Mouse (Mus musculus) heart, adult 2 months (tissue): ENCODE data around the gene Smim24. TPM values are rescaled to one million over a fixed set of nuclear protein-coding genes. Genes with fewer than 3 reads are reported as not detected.
A peak's percentile ranks its signal among the peaks of the same experiment; 100 is the strongest.

Source experiments
- DNase-seq, 2 experiments: peaks; one replicate each; pipeline ENCODE4 v3.0.0; 2021
- H3K27ac ChIP-seq: fragments of 200-600 bp; 2 replicates; pipeline ENCODE4 v1.8.1; 2022
- H3K27me3 ChIP-seq: fragments of 200-500 bp; 2 replicates; pipeline ENCODE4 v1.6.1; 2012; ENCODE audit warnings: mild to moderate bottlenecking, low read length, inconsistent platforms, mixed read lengths; ENCODE audit not compliant: control insufficient read depth, insufficient read depth
- H3K36me3 ChIP-seq: fragments of 200-500 bp; 2 replicates; pipeline ENCODE4 v1.6.1; 2012; ENCODE audit warnings: low read length, inconsistent platforms; ENCODE audit not compliant: control insufficient read depth, insufficient read depth
- H3K4me1 ChIP-seq: fragments of 200-500 bp; 2 replicates; pipeline ENCODE4 v1.6.1; 2011; ENCODE audit warnings: low read length; ENCODE audit not compliant: control insufficient read depth, insufficient read depth
- H3K4me3 ChIP-seq: fragments of 200-600 bp; 2 replicates; pipeline ENCODE4 v1.8.1; 2022
- H3K79me2 ChIP-seq: fragments of 200-500 bp; replicated peaks from 2 replicates; pipeline ENCODE4 v1.6.1; 2012; ENCODE audit warnings: mild to moderate bottlenecking, inconsistent platforms, low read length, moderate library complexity, mixed read lengths; ENCODE audit not compliant: control insufficient read depth, insufficient read depth
- H3K9ac ChIP-seq: fragments of 200-500 bp; 2 replicates; pipeline ENCODE4 v1.6.1; 2012; ENCODE audit warnings: low read depth, mild to moderate bottlenecking, control low read depth, inconsistent platforms, low read length, mixed read lengths
- CTCF ChIP-seq: fragments of 200-600 bp; IDR thresholded peaks from 2 replicates; pipeline ENCODE4 v1.8.1; 2022; ENCODE audit warnings: antibody characterized with exemption, mild to moderate bottlenecking, moderate library complexity
- EP300 ChIP-seq: fragments of 200-500 bp; IDR thresholded peaks from 2 replicates; pipeline ENCODE4 v1.6.1; 2011; ENCODE audit warnings: low read depth, low read length, control low read depth; ENCODE audit not compliant: insufficient read depth
- POLR2A ChIP-seq: fragments of 200-500 bp; IDR thresholded peaks from 2 replicates; pipeline ENCODE4 v1.6.1; 2011; ENCODE audit warnings: mild to moderate bottlenecking, low read depth, low read length, control low read depth; ENCODE audit not compliant: insufficient read depth
- WGBS: fragments of 180-500 bp; shearing (Covaris S2); methylation state at CpG from one replicate; pipeline ENCODE4 v1.1.7; 2018; 5-methylcytosine and 5-hydroxymethylcytosine counted together
- intact Hi-C: fragments of 180-260 bp; cut with DNase I; formaldehyde crosslinking; loops from one replicate; pipeline ENCODE4 v1.15.1; 2025
- polyA plus RNA-seq: library from polyadenylated mRNA; depleted of rRNA; stranded (reverse); fragments of >200 nt; gene quantifications from 2 replicates; pipeline ENCODE4 v1.2.3, GENCODE M21; 2012
- total RNA-seq, 2 experiments: library from RNA; stranded (reverse); gene quantifications; 2 replicates each; pipeline ENCODE4 v1.2.3; 2021

Smim24 gene
- total and polyA plus RNA-seq, 3 experiments = 2.0 to 8.3 (median 2.3) TPM

DNA sequence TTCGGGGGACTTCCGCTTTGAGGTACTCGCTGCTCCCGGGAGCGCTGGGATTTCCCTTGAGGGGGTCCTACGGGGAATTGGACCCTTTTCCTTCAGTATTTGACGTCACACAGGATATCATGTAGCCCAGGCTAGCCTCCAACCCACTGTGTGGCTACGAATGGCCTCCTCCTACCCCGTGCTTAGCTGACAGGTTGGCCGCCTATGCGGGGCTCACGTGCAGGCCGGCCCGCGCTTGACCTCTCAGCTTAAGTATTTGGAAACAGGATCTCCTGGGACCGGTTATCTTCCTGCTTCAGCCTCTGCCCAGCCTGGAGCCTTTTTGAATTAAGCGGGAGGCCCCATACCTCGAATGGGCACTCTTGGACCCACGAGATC is 8.3 kb upstream of the Smim24 start:
- peak overlapping the region; percentile 82 for H3K4me3 ChIP-seq
- WGBS = under 1% methylated on average over 19 of the region's 19 CpGs
- no peaks in the 10 kb centered on the region for H3K36me3 ChIP-seq
- DNase-seq = no peak
- TF ChIP-seq EP300 = no peak
- TF ChIP-seq POLR2A = no peak
- TF ChIP-seq CTCF = no peak
- no peaks in the 10 kb centered on the region for H3K27me3 ChIP-seq
- H3K4me1 ChIP-seq = peaks cover 6% of the 10 kb centered on the region
- intact Hi-C loops = no loop called here
- peak overlapping the region; percentile 94 for H3K27ac ChIP-seq
- H3K9ac ChIP-seq = peak overlapping the region; percentile 73
- H3K79me2 ChIP-seq = no peaks in the 10 kb centered on the region; the same call in 1 of the 2 replicates

- Histone ChIP-seq H3K4me3 (no peak overlapping the region), H3K4me1 (peaks cover 6% of the 10 kb centered on the region), H3K9ac (no peak overlapping the region), H3K27me3 (no peaks in the 10 kb centered on the region), H3K27ac (no peak overlapping the region), H3K36me3 (no peaks in the 10 kb centered on the region), H3K79me2 (no peaks in the 10 kb centered on the region; the same call in 1 of the 2 replicates)
- WGBS = 66% methylated on average over 22 of the region's 22 CpGs
- DNase-seq = no peak
- intact Hi-C loops = no loop called here
- TF ChIP-seq CTCF = no peak
These were observed 7.1 kb upstream of the Smim24 start for GRCm38 (mm10) chr10:81385603-81386306.

DNA sequence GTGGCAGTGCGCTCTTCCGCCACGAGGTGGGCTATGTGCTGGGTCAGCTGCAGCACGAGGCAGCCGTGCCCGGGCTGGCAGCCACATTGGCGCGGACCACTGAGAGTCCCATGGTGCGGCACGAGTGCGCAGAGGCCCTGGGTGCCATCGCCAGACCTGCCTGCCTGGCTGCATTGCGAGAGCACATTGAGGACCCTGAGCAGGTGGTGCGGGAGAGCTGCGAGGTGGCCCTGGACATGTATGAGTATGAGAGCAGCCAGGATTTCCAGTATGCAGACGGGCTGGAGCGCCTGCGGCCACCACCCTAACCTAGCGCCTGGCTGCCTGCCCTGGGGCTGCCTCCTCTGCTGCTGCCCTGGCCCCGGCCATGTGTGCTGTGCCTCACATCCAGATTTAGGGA is 5.1 kb upstream of the Smim24 start:
- intact Hi-C loops = no loop called here
- WGBS = 93% methylated on average over 20 of the region's 20 CpGs
- no peak overlapping the region for H3K4me3 ChIP-seq

DNA sequence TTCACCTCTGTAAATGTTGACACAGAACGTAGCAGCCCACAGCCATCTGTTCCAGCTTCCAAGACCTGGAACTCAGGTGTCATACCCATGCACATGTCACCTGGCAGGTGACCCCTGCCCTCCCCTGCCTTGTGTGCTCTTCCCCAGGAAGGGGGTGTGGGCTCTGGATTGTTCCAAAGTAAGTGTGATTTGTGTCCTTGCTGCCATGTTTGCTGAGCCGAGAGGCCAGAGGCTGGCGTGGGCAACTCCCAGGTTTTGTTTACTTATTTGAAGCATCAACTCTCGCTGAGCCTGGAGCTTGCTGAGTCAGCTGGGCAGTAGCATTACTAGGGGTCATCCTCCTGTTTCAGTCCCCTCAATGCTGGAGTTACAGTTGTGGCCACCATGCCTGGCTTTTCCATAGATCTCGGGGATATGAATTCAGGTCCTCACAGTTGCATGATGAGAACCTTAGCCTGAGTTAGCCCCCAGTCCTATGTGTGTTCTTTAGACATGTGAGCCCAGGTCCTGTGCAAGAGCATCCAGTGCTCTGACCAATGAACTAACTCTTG is 4.3 kb upstream of the Smim24 start, which contains the start of gene Gm48552:
Gene Gm48552, plus strand, starts transcription at position 501 of the 551 bp plus-strand sequence.
- 82% methylated on average over 5 of the region's 5 CpGs for WGBS
- H3K27ac ChIP-seq = peak within 1 kb of the TSS; percentile 6; the same call in 1 of the 2 replicates
- DNase-seq = no peak
- no peak within 1 kb of the TSS for H3K9ac ChIP-seq
- TF ChIP-seq CTCF = no peak
- TF ChIP-seq EP300 = no peak
- no peak for TF ChIP-seq POLR2A
- H3K4me1 ChIP-seq = peaks cover 6% of the 10 kb centered on the region
- H3K36me3 ChIP-seq = no peaks in the 10 kb centered on the region
- intact Hi-C loops = loop anchor here (1.0 kb wide), 1 partner anchor 62 kb away; no protein-coding TSS in a partner anchor
- H3K79me2 ChIP-seq = no peaks in the 10 kb centered on the region; the same call in 1 of the 2 replicates
- no peak within 1 kb of the TSS for H3K4me3 ChIP-seq
- no peaks in the 10 kb centered on the region for H3K27me3 ChIP-seq

More for the DNA sequence above, 5.1 kb upstream of the Smim24 start:
- H3K9ac ChIP-seq = no peak overlapping the region
- no peaks in the 10 kb centered on the region; the same call in 1 of the 2 replicates for H3K79me2 ChIP-seq
- peaks cover 6% of the 10 kb centered on the region for H3K4me1 ChIP-seq
- TF ChIP-seq POLR2A (no peak), EP300 (no peak), CTCF (no peak)
- H3K36me3 ChIP-seq = no peaks in the 10 kb centered on the region
- no peaks in the 10 kb centered on the region for H3K27me3 ChIP-seq
- no peak for DNase-seq
- H3K27ac ChIP-seq = no peak overlapping the region

DNA sequence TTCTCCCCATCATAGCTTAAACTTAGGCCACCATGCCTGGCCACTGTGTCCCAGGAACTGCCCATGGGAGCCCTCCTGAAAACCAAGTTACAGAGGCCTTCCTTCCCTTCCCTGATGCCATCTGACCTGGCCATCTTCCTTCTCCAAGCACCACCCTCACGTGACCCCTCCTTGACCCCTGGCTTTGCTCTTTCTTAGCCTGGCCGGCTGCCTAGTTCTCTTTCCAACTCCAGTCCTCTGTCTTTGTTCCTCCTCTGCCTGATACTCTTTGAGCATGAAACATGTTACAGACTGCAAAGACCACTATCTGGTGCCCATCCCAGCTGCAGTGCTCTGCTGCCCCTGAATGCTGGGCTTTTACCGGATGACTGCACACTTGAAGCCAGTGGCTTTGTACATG is 3.5 kb upstream of the Smim24 start:
- intact Hi-C loops = loop anchor here (1.0 kb wide), 1 partner anchor 61 kb away; no protein-coding TSS in a partner anchor
- Histone ChIP-seq H3K79me2 (no peaks in the 10 kb centered on the region; the same call in 1 of the 2 replicates), H3K27ac (peak overlapping the region; percentile 6; the same call in 1 of the 2 replicates), H3K4me3 (no peak overlapping the region), H3K4me1 (peaks cover 8% of the 10 kb centered on the region), H3K9ac (no peak overlapping the region), H3K36me3 (no peaks in the 10 kb centered on the region), H3K27me3 (no peaks in the 10 kb centered on the region)
- TF ChIP-seq POLR2A (no peak), CTCF (no peak), EP300 (no peak)
- 36% methylated on average over 3 of the region's 3 CpGs for WGBS
- peak in 1 of 2 experiments; percentile 39 for DNase-seq
